Mouse (Mus musculus) stomach, postnatal 0 days (tissue): ENCODE data around the gene Dna2. TPM values are rescaled to one million over a fixed set of nuclear protein-coding genes. Genes with fewer than 3 reads are reported as not detected.

Experiments
- ATAC-seq: fragments of 200-750 bp; cut with Nextera tagmentation; 2 replicates; pipeline ENCODE4 v1.8.0; 2017; ENCODE audit not compliant: low FRiP score, low TSS enrichment
- DNase-seq: peaks from one replicate; pipeline ENCODE4 v3.0.0-alpha.2; 2016; ENCODE audit warnings: low spot score
- H3K27ac ChIP-seq: fragments of 300-500 bp; sonication (generic); replicated peaks from 2 replicates; pipeline ENCODE4 v1.5.1; 2014; ENCODE audit warnings: mild to moderate bottlenecking, control low read depth
- H3K27me3 ChIP-seq: fragments of 300-500 bp; sonication (generic); 2 replicates; pipeline ENCODE4 v1.6.1; 2014; ENCODE audit warnings: low read length; ENCODE audit not compliant: control insufficient read depth, insufficient read depth
- H3K36me3 ChIP-seq: fragments of 300-500 bp; sonication (generic); 2 replicates; pipeline ENCODE4 v1.6.1; 2014; ENCODE audit warnings: low read length, mixed read lengths; ENCODE audit not compliant: control insufficient read depth, insufficient read depth
- H3K4me1 ChIP-seq: fragments of 300-500 bp; sonication (generic); replicated peaks from 2 replicates; pipeline ENCODE4 v1.6.1; 2014; ENCODE audit warnings: antibody characterized with exemption; ENCODE audit not compliant: control insufficient read depth, insufficient read depth
- H3K4me2 ChIP-seq: fragments of 300-500 bp; sonication (generic); replicated peaks from 2 replicates; pipeline ENCODE4 v1.6.1; 2014; ENCODE audit warnings: low read depth, mild to moderate bottlenecking, control low read depth, moderate library complexity
- H3K4me3 ChIP-seq: fragments of 300-500 bp; sonication (generic); 2 replicates; pipeline ENCODE4 v1.5.1; 2014; ENCODE audit warnings: low read depth, low read length, control low read depth
- H3K9ac ChIP-seq: fragments of 300-500 bp; sonication (generic); 2 replicates; pipeline ENCODE4 v1.6.1; 2014; ENCODE audit warnings: mild to moderate bottlenecking, low read length, control low read depth, mixed read lengths
- H3K9me3 ChIP-seq: fragments of 300-500 bp; sonication (generic); 2 replicates; pipeline ENCODE4 v1.6.1; 2016; ENCODE audit warnings: low read length; ENCODE audit not compliant: control insufficient read depth
- CTCF ChIP-seq: IDR thresholded peaks from 2 replicates; pipeline ENCODE4 v1.5.1; 2016; ENCODE audit warnings: antibody characterized with exemption, low read depth, mild to moderate bottlenecking, moderate library complexity
- EP300 ChIP-seq: optimal IDR thresholded peaks from 2 replicates; pipeline ENCODE3; 2016; ENCODE audit warnings: antibody characterized with exemption
- WGBS: fragments of 180-500 bp; shearing (Covaris S2); extraction: QIAGEN DNeasy Blood & Tissue Kit; methylation state at CpG from one replicate; pipeline ENCODE4 v1.1.7; 2014; 5-methylcytosine and 5-hydroxymethylcytosine counted together
- polyA plus RNA-seq: library from polyadenylated mRNA; unstranded; fragments of >200 nt; fragmentation: Nextera tagmentation; extraction: Ambion mirVana; gene quantifications from 2 replicates; pipeline ENCODE4 v1.2.1, GENCODE M21; 2015

Gene Dna2
- polyA plus RNA-seq, 1 experiment from 2014 or later, result 3.3 TPM

DNA sequence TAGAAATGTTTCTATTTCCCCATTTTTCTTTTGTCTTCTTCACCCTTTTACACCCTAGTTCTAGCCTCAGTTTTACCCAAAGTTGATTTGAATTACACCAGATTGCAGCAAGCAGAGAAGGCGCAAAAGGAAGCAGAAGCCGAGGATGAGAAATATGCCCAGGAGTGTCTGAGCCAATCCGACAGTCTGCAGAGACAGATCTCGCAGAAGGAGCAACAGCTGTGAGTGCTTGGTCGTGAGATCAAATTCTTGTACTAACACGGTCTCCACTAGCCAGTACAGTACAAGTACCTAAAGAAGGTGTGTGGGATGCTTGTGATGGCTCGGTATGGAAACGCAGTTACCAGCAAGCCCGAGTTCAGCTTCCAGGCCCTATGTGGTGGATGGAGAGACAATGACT, 57.7 kb downstream of the Dna2 start:
- no peaks in the 10 kb centered on the region for H3K4me1 ChIP-seq
- no peak for DNase-seq
- H3K27ac ChIP-seq, result no peak overlapping the region
- no peak overlapping the region for H3K4me3 ChIP-seq
- H3K9me3 ChIP-seq, result no peaks in the 10 kb centered on the region
- H3K36me3 ChIP-seq, result peaks cover 15% of the 10 kb centered on the region
- 86% methylated on average over 9 of the region's 9 CpGs for WGBS
- no peak overlapping the region for H3K4me2 ChIP-seq
- no peak for TF ChIP-seq EP300
- no peak for TF ChIP-seq CTCF
- no peak overlapping the region for H3K9ac ChIP-seq
- ATAC-seq, result no peak
- H3K27me3 ChIP-seq, result no peaks in the 10 kb centered on the region

DNA sequence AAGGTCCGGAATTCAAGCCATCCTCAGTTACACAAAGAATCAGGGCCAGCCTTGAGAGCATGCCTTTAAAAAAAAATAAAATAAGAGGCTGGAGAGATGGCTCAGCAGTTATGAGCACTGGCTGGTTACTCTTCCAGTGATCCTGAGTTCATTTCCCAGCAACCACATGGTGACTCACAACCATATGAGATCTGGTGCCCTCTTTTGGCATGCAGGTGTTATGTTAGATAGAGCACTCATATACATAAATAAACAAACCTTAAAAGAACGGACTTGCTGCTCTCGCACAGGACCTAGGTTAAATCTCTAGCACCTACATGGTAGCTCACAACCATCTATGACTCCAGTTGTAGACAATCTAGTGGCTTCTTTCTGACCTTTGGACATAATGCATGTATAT, 61.4 kb downstream of the Dna2 start:
- H3K4me1 ChIP-seq, result no peaks in the 10 kb centered on the region
- no peak overlapping the region for H3K27ac ChIP-seq
- no peaks in the 10 kb centered on the region for H3K9me3 ChIP-seq
- DNase-seq (no peak), ATAC-seq (no peak)
- WGBS, result 37% methylated on average over 3 of the region's 3 CpGs
- H3K4me2 ChIP-seq, result no peak overlapping the region
- no peak overlapping the region for H3K9ac ChIP-seq
- H3K27me3 ChIP-seq, result no peaks in the 10 kb centered on the region
- H3K4me3 ChIP-seq, result no peak overlapping the region
- peaks cover 12% of the 10 kb centered on the region; the same call in 1 of the 2 replicates for H3K36me3 ChIP-seq
- TF ChIP-seq EP300 (no peak), CTCF (peak; percentile 46)

DNA sequence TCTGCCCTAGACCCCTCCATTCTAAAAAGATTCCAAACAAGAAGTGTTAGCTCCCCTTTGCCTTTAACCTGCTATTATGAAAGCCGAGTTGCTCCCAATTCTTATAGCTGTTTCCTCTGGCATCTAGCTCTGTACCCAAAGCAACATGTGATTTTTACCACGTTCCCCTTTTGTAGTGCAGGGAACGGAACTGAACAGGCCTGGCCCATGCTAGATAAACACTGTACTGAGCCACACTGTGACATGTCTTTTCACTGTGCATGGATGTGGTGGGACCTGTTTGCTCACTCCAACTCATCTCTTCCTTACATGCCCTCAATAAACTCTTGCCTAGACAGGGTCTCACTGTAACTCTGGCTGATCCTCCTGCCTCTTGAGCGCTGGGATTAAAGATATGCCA, 63.4 kb downstream of the Dna2 start:
- no peak for TF ChIP-seq CTCF
- TF ChIP-seq EP300, result no peak
- no peak for DNase-seq
- peaks cover 17% of the 10 kb centered on the region for H3K36me3 ChIP-seq
- H3K27ac ChIP-seq, result no peak overlapping the region
- H3K9ac ChIP-seq, result no peak overlapping the region
- no peaks in the 10 kb centered on the region for H3K9me3 ChIP-seq
- no peaks in the 10 kb centered on the region for H3K4me1 ChIP-seq
- H3K27me3 ChIP-seq, result no peaks in the 10 kb centered on the region
- no peak for ATAC-seq
- 55% methylated on average over 4 of the region's 4 CpGs for WGBS
- no peak overlapping the region for H3K4me3 ChIP-seq
- H3K4me2 ChIP-seq, result no peak overlapping the region

DNA sequence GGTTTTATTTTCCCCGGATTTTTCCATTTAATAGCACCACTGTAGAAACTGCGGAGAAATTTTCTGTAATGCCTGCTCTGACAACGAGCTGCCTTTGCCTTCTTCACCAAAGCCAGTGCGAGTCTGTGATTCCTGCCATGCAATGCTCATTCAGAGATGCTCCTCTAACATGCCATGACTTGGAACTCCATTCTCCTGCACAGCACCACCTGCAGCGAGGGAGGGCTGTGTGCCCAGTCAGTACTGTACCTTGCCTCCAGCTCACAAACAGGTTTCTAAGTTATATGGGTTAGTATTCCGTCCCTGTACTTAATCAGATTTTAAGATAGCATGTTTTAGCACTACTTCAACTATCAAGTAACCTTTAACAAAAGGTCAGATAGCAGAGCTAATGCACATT, 64.7 kb downstream of the Dna2 start:
- Histone ChIP-seq H3K9ac (no peak overlapping the region), H3K27me3 (no peaks in the 10 kb centered on the region), H3K36me3 (peaks cover 14% of the 10 kb centered on the region), H3K4me3 (no peak overlapping the region), H3K9me3 (no peaks in the 10 kb centered on the region), H3K27ac (no peak overlapping the region), H3K4me2 (no peak overlapping the region), H3K4me1 (no peaks in the 10 kb centered on the region)
- DNase-seq (no peak), ATAC-seq (no peak)
- 80% methylated on average over 6 of the region's 6 CpGs for WGBS
- TF ChIP-seq EP300 (no peak), CTCF (no peak)

DNA sequence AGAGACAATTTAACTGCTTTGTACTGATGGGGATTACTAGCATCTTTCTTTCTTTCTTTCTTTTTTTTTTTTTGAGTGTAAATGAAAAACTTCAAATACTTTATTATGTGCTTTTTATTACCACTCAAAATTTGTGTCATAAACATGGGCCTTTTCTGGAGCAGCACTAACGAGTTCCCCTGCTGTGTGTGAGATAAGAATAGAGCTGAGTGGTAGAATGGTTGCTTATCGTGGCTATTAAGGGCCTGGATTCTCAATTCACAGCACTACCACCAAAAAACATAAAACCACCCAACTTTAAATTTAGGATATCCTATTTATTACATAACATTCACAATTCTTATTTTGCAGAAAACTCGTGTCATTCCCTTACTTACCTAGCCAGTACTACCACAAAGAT, 66.7 kb downstream of the Dna2 start:
- H3K36me3 ChIP-seq, result peaks cover 10% of the 10 kb centered on the region

DNA sequence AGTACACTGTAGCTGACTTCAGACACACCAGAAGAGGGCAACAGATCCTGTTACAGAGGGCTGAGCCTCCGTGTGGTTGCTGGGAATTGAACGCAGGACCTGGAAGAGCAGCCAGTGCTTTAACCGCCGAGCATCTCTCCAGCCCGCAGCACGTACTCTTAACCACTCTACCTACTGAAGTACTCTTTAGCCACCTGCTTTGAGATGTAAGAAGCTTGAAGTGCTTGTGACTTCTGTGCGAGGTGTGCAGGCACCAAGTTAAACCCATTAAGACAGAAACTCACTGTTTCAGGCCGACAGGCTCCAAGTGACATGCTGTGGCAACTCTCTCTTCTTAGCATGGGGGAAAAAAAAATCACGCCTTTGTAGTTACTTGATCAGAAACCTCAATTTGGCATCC, 67.3 kb downstream of the Dna2 start:
- no peak overlapping the region for H3K4me3 ChIP-seq
- H3K4me2 ChIP-seq, result no peak overlapping the region
- no peaks in the 10 kb centered on the region for H3K9me3 ChIP-seq
- H3K9ac ChIP-seq, result no peak overlapping the region
- ATAC-seq (no peak), DNase-seq (no peak)
- H3K27ac ChIP-seq, result no peak overlapping the region
- TF ChIP-seq CTCF (no peak), EP300 (no peak)
- WGBS, result 89% methylated on average over 9 of the region's 9 CpGs
- H3K36me3 ChIP-seq, result peaks cover 10% of the 10 kb centered on the region
- no peaks in the 10 kb centered on the region for H3K4me1 ChIP-seq
- no peaks in the 10 kb centered on the region for H3K27me3 ChIP-seq

More for the DNA sequence above, 66.7 kb downstream of the Dna2 start:
- Histone ChIP-seq H3K27me3 (no peaks in the 10 kb centered on the region), H3K4me2 (no peak overlapping the region), H3K4me1 (no peaks in the 10 kb centered on the region), H3K27ac (no peak overlapping the region), H3K9me3 (no peaks in the 10 kb centered on the region), H3K4me3 (no peak overlapping the region), H3K9ac (no peak overlapping the region)
- WGBS, result 77% methylated on average over 3 of the region's 3 CpGs
- no peak for TF ChIP-seq CTCF
- no peak for TF ChIP-seq EP300
- ATAC-seq (no peak), DNase-seq (no peak)
